Mouse (Mus musculus): ENCODE results near the gene Inf2.
A peak's percentile ranks its signal among the peaks of the same experiment; 100 is the strongest.

Inf2 gene

GRCm38 (mm10) chr12:112588426-112589256 is at the start of gene Inf2:
Gene Inf2, plus strand, starts transcription at chr12:112588784.
- DNase-seq, result peak; percentile 64

- DNase-seq, result no peak
Observed at GRCm38 (mm10) chr12:112539466-112539965, 49.1 kb upstream of the Inf2 start.

- no peak for DNase-seq
Observed at GRCm38 (mm10) chr12:112540321-112540720, 48.3 kb upstream of the Inf2 start.

GRCm38 (mm10) chr12:112541483-112542091 is 47.0 kb upstream of the Inf2 start:
- no peak for DNase-seq

- no peak for DNase-seq
Observed at GRCm38 (mm10) chr12:112542257-112542919, 46.2 kb upstream of the Inf2 start.

- DNase-seq, result peak; percentile 64
Observed at GRCm38 (mm10) chr12:112542920-112543300, 45.7 kb upstream of the Inf2 start.

- no peak for DNase-seq
Observed at GRCm38 (mm10) chr12:112543941-112544340, 44.6 kb upstream of the Inf2 start.

- no peak for DNase-seq
Observed at GRCm38 (mm10) chr12:112544946-112545701, 43.5 kb upstream of the Inf2 start.

- no peak for DNase-seq
Observed at GRCm38 (mm10) chr12:112546110-112546509, 42.5 kb upstream of the Inf2 start.

- DNase-seq, result no peak
Observed at GRCm38 (mm10) chr12:112549287-112549686, 39.3 kb upstream of the Inf2 start.

GRCm38 (mm10) chr12:112551861-112552375 is 36.7 kb upstream of the Inf2 start:
- DNase-seq, result peak; percentile 78

- DNase-seq, result no peak
Observed at GRCm38 (mm10) chr12:112552520-112552919, 36.1 kb upstream of the Inf2 start.

- DNase-seq, result no peak
Observed at GRCm38 (mm10) chr12:112554900-112555299, 33.7 kb upstream of the Inf2 start.

GRCm38 (mm10) chr12:112556531-112557060 is 32.0 kb upstream of the Inf2 start:
- DNase-seq, result no peak

- DNase-seq, result no peak
Observed at GRCm38 (mm10) chr12:112557219-112557618, 31.4 kb upstream of the Inf2 start.

- DNase-seq, result no peak
Observed at GRCm38 (mm10) chr12:112559231-112559630, 29.4 kb upstream of the Inf2 start.

- DNase-seq, result no peak
Observed at GRCm38 (mm10) chr12:112559671-112560070, 28.9 kb upstream of the Inf2 start.

- no peak for DNase-seq
Observed at GRCm38 (mm10) chr12:112560176-112560797, 28.3 kb upstream of the Inf2 start.

GRCm38 (mm10) chr12:112561163-112561562 is 27.4 kb upstream of the Inf2 start:
- no peak for DNase-seq

- no peak for DNase-seq
Observed at GRCm38 (mm10) chr12:112562462-112562861, 26.1 kb upstream of the Inf2 start.

- DNase-seq, result no peak
Observed at GRCm38 (mm10) chr12:112563011-112563410, 25.6 kb upstream of the Inf2 start.

GRCm38 (mm10) chr12:112570160-112570559 is 18.4 kb upstream of the Inf2 start:
- no peak for DNase-seq

All from cerebellum, adult 11-12 months (tissue).